Mouse (Mus musculus) heart, adult 9 months (tissue): ENCODE results near the gene Olfr1222.
"Not testable (repeated sequence)": the region's sequence is repeated elsewhere in the genome, so short reads cannot be mapped to it uniquely, and the experiment has no call there.

Experiments
- DNase-seq, 2 experiments: peaks; one replicate each; pipeline ENCODE4 v3.0.0; 2022; ENCODE audit warnings: low spot score in 2 of 2

The Olfr1222 gene

DNA sequence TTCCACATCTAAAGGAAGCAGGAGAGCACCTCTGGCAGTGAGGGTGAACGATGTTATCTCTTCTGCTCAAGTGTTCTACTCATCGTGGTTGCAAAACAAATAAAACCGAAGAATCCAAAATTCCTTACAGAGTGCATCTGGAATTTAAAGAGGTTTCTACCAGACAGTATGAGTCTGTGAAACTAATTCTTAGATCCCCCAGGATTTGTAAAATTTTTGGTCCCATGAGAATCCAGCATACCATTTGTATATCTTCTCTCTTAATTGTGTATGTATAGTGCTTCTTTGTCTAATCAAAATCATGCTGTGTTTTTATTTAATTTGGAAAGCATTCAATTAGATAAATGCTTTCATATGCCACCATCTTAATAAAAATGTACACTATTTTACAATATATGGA, at the start of gene Olfr1222:
Olfr1222 (minus strand) TSS at position 101 of the 400 bp plus-strand sequence.
- no peak for DNase-seq

- no peak for DNase-seq
Observed at GRCm38 (mm10) chr2:89174569-89174968, 41.7 kb upstream of the Olfr1222 start, which contains the start of gene Olfr1225. TSS of gene Olfr1225 (minus strand) at chr2:89174669.

DNA sequence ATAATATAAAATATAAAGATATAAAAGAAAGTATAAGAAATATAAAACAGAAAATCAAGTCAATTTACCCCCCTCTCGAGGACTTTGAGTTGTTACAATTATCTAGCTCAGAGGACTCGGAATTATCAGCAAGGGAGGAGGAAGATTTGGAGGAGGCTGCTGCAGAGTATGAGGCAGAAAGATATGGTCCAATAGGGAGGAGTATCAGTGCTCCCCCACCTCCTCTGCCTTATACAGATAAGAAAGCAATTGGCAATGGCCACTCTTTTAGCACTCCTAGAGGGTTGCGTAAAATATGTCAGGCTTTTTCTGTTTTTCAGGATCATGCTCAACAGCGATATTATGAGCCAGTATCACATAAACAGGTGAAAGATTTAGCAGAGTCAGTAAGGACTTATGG, 31.9 kb upstream of the Olfr1222 start:
- DNase-seq, result not testable (repeated sequence)

GRCm38 (mm10) chr2:89163991-89164390, 31.1 kb upstream of the Olfr1222 start, which contains the start of gene Olfr1224-ps1:
TSS of gene Olfr1224-ps1 (minus strand) at chr2:89164091.
- DNase-seq, result not testable (repeated sequence)

- DNase-seq, result no peak
Observed at GRCm38 (mm10) chr2:89151460-89151859, 18.6 kb upstream of the Olfr1222 start, which contains the start of gene Olfr1223. TSS of gene Olfr1223 (minus strand) at chr2:89151560.

DNA sequence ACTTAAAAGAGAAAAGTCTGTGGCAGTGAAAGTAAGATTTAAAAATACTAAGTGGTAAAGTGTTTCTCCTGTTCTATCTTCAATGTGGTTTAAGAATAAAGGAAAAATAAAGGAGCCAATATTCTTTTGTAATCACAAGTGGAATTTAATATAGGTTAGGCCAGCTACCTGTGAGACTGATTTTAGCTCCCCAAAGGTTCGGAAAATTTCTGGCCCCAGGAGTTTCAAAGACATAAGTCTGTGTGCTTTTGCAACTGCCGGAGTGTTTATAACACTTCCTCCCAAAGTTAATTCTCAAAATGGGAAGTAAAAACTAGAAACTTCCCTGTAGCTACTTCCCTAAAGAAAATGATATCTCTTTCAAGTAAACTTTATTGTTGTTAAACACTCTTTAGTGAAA, 15.7 kb downstream of the Olfr1222 start, which contains the start of gene Olfr1221:
Olfr1221 (minus strand) TSS at position 101 of the 400 bp plus-strand sequence.
- DNase-seq, result no peak

DNA sequence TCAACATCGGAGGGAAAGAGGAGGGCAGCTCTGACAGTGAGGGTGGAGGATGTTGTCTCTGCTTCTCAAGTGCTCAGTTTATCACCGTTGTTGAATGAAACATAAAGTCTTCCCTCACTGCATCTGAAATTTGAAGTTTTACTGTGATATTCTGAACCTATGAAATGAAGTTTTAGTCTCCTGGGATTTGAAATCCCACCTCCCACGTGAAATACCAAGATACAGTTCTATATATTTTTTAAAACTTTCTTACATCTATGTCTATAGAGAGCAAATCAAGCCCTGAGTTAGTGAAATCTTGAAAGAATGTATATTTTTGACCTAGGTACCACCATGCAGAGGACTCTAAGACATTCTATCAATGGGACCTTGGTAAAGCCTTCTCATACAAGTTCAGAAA, 26.1 kb downstream of the Olfr1222 start, which contains the start of gene Olfr1220:
Olfr1220 (minus strand) TSS at position 101 of the 400 bp plus-strand sequence.
- no peak for DNase-seq

DNA sequence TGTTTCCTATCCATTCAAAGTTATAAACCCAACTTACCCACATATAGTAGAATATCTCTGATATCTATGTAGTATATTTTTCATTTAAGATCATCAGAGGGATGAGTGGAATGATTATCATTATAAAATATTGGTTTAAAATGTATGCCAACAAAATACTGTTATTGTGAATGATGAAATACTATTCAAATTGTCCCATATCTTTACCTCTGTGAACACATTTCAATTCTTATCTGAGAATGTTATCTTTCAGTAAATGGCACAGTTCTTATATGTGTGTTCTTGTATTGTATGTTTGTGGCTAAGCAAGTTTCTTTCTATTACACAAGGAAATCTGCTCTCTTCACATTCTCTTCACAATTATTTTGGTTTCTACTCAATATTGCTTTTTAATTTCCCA, 27.2 kb downstream of the Olfr1222 start:
- no peak for DNase-seq

- no peak for DNase-seq
Observed at GRCm38 (mm10) chr2:89093848-89094247, 39.0 kb downstream of the Olfr1222 start.

GRCm38 (mm10) chr2:89083413-89083812, 49.4 kb downstream of the Olfr1222 start, which contains the start of gene Olfr1219:
TSS of gene Olfr1219 (minus strand) at chr2:89083513.
- no peak for DNase-seq

- no peak for DNase-seq
Observed at GRCm38 (mm10) chr2:89081487-89081886, 51.4 kb downstream of the Olfr1222 start.
